Mouse (Mus musculus): ENCODE results near the gene Rnf167. TPM values are rescaled to one million over a fixed set of nuclear protein-coding genes. Genes with fewer than 3 reads are reported as not detected.

Rnf167 gene
- total and polyA plus RNA-seq, 3 experiments, result 50.8 to 65.0 (median 58.7) TPM

DNA sequence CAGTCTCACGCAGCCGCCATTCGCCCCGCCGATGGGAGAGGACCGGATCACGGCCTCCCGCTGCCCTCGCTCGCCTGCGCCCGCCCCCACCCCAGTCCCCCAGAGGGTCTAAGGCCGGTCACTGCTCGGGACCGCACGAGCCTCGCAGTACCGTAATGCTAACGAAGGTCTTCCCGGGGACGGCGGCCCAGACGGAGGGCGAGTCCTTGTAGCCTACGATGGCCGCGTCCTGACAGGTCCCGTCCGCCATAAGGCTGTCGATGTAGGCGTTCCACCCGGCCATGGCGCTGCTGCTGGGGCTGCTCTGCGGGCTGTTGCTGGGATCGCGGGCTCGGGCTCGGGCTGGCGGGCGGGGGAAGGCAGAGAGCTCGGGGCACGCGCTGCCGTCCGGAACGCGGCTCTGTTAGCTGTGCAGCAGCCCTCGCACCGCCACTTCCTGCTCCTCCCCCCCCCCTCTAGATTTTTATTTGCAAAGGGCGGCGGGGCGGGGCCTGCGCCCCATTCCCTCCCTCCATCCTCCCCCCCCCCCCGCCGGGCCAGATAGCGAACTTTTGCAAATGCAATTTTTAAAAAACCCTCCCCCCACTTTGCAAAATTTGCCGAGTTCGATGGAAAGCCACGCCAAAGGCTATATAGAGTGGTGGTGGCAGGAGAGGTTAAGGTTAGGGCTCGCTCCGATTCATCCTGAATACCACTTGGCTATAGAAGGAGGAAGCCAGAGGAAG is 7.3 kb downstream of the Rnf167 start, which contains the start of gene Pfn1:
Pfn1 (minus strand) TSS at position 447 of the 725 bp plus-strand sequence.
- under 1% methylated on average over 56 of the region's 61 CpGs for WGBS
- Histone ChIP-seq H3K27ac (peak within 1 kb of the TSS; percentile 99), H3K9ac (ENCODE audit: low read depth, low read length) (peak within 1 kb of the TSS; percentile 98), H3K4me3 (peak within 1 kb of the TSS; percentile 100), H3K27me3 (ENCODE audit: control insufficient read depth, insufficient read depth, low read length) (no peaks in the 10 kb centered on the region), H3K4me1 (ENCODE audit: control insufficient read depth, insufficient read depth, low read length) (peaks cover 3% of the 10 kb centered on the region; the same call in 1 of the 2 replicates), H3K79me2 (replicated peaks; ENCODE audit: control insufficient read depth, insufficient read depth, low read length) (peaks cover 4% of the 10 kb centered on the region), H3K36me3 (ENCODE audit: control insufficient read depth, insufficient read depth, low read length) (peaks cover 22% of the 10 kb centered on the region)
- intact Hi-C loops (cut with DNase I), result loop anchor here (2.0 kb wide), 1 partner anchor 14 kb away; the partner anchor contains the start of gene Spag7
- peak; percentile 82 to 85 for DNase-seq
- no peak for TF ChIP-seq CTCF (IDR thresholded peaks at IDR 0.05)
- no peak for TF ChIP-seq EP300 (IDR thresholded peaks at IDR 0.05; ENCODE audit: insufficient read depth, low read depth, low read length)
- TF ChIP-seq POLR2A (IDR thresholded peaks at IDR 0.05; ENCODE audit: insufficient read depth, low read depth, low read length), result peak; percentile 86

DNA sequence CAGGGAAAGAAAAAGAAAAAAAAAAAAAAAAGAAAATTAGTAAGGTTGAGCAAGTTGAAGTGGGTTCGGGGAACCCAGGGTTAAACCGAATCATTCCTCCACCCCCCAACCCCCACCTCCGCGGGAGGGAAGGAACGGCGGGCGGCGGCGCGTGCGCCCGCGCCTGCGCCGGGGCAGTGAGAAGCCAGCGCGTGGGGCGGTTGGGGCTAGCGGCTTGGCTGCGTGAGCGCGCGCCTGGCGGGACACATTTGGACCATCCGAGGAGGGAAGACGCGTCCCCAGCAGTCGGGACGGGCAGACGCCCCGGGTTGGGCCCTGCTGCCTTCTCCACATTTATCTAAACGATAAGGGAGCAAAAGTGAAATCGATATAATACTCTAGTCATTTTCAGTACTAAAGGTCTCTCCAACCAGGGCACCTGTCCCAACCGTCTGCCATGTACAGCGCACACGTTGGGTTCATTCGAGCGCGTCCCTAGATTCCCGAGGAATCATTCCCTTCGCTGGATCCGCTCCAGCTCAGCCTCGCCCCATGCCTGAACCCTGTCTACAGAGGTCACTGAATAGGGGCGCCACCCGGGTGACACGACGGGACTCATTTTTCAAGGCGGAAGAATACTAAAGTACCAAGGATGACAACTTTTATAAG is 8.0 kb downstream of the Rnf167 start:
- H3K27ac ChIP-seq, result peak overlapping the region; percentile 99
- 1% methylated on average over 48 of the region's 48 CpGs for WGBS
- H3K9ac ChIP-seq (ENCODE audit: low read depth, low read length), result peak overlapping the region; percentile 77
- peaks cover 19% of the 10 kb centered on the region for H3K36me3 ChIP-seq (ENCODE audit: control insufficient read depth, insufficient read depth, low read length)
- DNase-seq, result peak; percentile 89 to 90
- intact Hi-C loops (cut with DNase I), result loop anchor here (2.0 kb wide), 1 partner anchor 14 kb away; the partner anchor contains the start of gene Spag7
- peaks cover 4% of the 10 kb centered on the region for H3K79me2 ChIP-seq (replicated peaks; ENCODE audit: control insufficient read depth, insufficient read depth, low read length)
- 0 out of 2 replicates have a peak, but pooled peaks have one; percentile 55 for TF ChIP-seq EP300 (IDR thresholded peaks at IDR 0.05; ENCODE audit: insufficient read depth, low read depth, low read length)
- TF ChIP-seq POLR2A (IDR thresholded peaks at IDR 0.05; ENCODE audit: insufficient read depth, low read depth, low read length), result peak; percentile 79
- TF ChIP-seq CTCF (IDR thresholded peaks at IDR 0.05), result no peak
- H3K4me3 ChIP-seq, result peak overlapping the region; percentile 100
- H3K4me1 ChIP-seq (ENCODE audit: control insufficient read depth, insufficient read depth, low read length), result peaks cover 3% of the 10 kb centered on the region; the same call in 1 of the 2 replicates
- H3K27me3 ChIP-seq (ENCODE audit: control insufficient read depth, insufficient read depth, low read length), result no peaks in the 10 kb centered on the region

DNA sequence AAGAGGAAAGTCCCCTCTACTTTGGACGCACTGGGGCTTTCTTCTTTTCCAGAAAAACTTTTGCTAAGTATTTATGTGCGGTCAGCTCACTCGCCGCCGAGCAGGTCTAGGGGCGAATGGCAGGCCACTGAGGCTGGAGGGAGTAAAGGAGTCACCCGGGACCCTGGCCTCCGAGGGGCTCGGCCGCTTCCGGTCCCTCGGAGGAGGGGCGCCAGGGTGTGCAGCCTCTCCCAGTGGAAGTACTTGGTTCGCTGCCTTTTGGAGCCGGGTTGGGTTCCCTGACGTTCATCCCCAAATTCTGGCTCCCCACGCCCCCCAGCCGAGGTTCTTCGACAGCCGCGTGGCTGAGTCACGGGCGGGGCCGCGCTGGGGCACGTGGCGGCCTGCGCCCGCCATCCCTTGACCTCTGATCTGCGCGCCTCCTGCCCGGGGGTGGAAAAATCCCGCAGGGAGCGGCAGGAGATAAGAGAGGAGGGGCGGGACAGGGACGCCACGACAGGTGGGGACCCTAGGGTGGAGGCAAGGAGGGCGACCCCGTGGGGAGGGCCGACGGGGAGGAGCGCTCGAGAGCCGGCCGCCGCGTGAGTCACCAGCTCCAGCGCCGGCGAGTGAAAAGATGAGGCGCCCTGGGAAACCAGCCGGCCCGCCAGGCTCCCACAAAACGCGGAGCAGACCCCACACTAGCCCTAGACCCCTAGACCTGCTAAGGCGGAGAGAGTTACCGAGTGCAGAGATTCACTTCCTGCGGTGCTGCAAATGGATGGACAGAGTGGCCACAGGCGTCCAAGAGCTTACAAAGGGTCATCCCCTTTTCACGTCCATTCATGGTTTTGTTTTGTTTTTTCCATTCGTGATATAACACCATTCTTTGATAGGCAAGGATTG is 8.8 kb downstream of the Rnf167 start:
- peaks cover 17% of the 10 kb centered on the region for H3K36me3 ChIP-seq (ENCODE audit: control insufficient read depth, insufficient read depth, low read length)
- peak overlapping the region; percentile 99 for H3K27ac ChIP-seq
- intact Hi-C loops (cut with DNase I), result loop anchor here (2.0 kb wide), 1 partner anchor 13 kb away; the partner anchor contains the start of gene Spag7
- TF ChIP-seq POLR2A (IDR thresholded peaks at IDR 0.05; ENCODE audit: insufficient read depth, low read depth, low read length), result no peak; the same call in 1 of the 2 replicates
- no peak for TF ChIP-seq CTCF (IDR thresholded peaks at IDR 0.05)
- no peak for TF ChIP-seq EP300 (IDR thresholded peaks at IDR 0.05; ENCODE audit: insufficient read depth, low read depth, low read length)
- H3K4me1 ChIP-seq (ENCODE audit: control insufficient read depth, insufficient read depth, low read length), result peaks cover 3% of the 10 kb centered on the region; the same call in 1 of the 2 replicates
- H3K4me3 ChIP-seq, result peak overlapping the region; percentile 100
- H3K27me3 ChIP-seq (ENCODE audit: control insufficient read depth, insufficient read depth, low read length), result no peaks in the 10 kb centered on the region
- H3K79me2 ChIP-seq (replicated peaks; ENCODE audit: control insufficient read depth, insufficient read depth, low read length), result peaks cover 4% of the 10 kb centered on the region
- WGBS, result 2% methylated on average over 61 of the region's 61 CpGs
- H3K9ac ChIP-seq (ENCODE audit: low read depth, low read length), result peak overlapping the region; percentile 77
- peak; percentile 82 to 83 for DNase-seq

DNA sequence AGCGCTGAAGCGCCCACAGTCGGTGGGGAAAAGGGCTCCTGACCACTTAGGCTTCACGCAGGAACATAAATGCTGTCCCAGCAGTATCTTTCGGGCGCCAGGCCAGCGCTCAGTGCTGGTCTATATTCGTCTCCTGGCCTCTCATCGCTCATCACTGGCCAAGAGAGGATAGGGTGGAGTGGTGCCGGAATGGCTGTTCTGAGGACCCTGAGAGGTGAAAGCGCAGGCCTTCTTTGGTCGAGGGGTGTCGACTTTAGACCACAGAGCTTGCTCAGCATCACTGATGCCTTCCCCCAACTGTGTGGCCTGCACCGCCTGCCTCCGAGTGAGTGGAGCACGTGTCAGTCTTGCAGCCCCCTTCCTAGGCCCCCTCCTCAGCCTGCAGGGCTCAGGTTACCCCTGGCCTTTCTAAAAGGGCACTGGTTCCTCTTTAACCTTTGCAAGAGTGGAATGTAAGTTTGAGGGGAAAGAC is 9.5 kb downstream of the Rnf167 start:
- peaks cover 14% of the 10 kb centered on the region for H3K36me3 ChIP-seq (ENCODE audit: control insufficient read depth, insufficient read depth, low read length)
- peaks cover 4% of the 10 kb centered on the region for H3K79me2 ChIP-seq (replicated peaks; ENCODE audit: control insufficient read depth, insufficient read depth, low read length)
- H3K4me3 ChIP-seq, result peak overlapping the region; percentile 100
- H3K27ac ChIP-seq, result peak overlapping the region; percentile 99
- H3K4me1 ChIP-seq (ENCODE audit: control insufficient read depth, insufficient read depth, low read length), result peaks cover 3% of the 10 kb centered on the region; the same call in 1 of the 2 replicates
- peak; percentile 81 to 86 for DNase-seq
- H3K9ac ChIP-seq (ENCODE audit: low read depth, low read length), result peak overlapping the region; percentile 13
- TF ChIP-seq POLR2A (IDR thresholded peaks at IDR 0.05; ENCODE audit: insufficient read depth, low read depth, low read length) (peak; percentile 62), CTCF (IDR thresholded peaks at IDR 0.05) (no peak), EP300 (IDR thresholded peaks at IDR 0.05; ENCODE audit: insufficient read depth, low read depth, low read length) (no peak)
- WGBS, result 16% methylated on average over 16 of the region's 16 CpGs
- intact Hi-C loops (cut with DNase I), result no loop called here
- H3K27me3 ChIP-seq (ENCODE audit: control insufficient read depth, insufficient read depth, low read length), result no peaks in the 10 kb centered on the region

DNA sequence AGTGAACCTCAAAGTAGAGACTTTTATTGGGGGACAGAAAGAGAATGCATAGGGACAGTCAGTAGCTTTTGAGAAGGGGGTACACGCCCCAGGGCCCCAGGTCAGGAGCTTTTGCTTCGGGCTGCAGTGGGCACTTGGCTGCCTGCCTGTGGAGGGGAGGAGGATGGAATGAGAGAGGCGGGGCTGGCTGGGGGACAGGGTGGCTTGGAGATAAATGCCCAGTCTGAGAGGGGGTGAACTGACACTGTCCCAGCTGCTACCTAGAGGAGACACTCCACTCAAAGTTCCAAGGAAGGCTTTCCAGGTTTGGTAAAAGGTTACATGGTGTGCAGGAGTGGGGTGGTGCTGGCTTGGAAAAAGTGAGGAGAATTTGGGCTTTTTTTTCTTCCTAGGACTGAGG is 9.9 kb downstream of the Rnf167 start, which contains the start of gene Eno3:
Eno3 (plus strand) TSS at position 239 of the 400 bp plus-strand sequence.
- 42% methylated on average over 3 of the region's 3 CpGs for whole genome bisulfite sequencing
- DNase-seq, result peak in 1 of 2 experiments; percentile 51
- peaks cover 1% of the 10 kb centered on the region; the same call in 1 of the 2 replicates for H3K4me1 ChIP-seq (ENCODE audit: control insufficient read depth, insufficient read depth, low read length)
- peak within 1 kb of the TSS; percentile 77 for H3K9ac ChIP-seq (ENCODE audit: low read depth, low read length)
- H3K79me2 ChIP-seq (replicated peaks; ENCODE audit: control insufficient read depth, insufficient read depth, low read length), result peaks cover 4% of the 10 kb centered on the region
- no peaks in the 10 kb centered on the region for H3K27me3 ChIP-seq (ENCODE audit: control insufficient read depth, insufficient read depth, low read length)
- peak within 1 kb of the TSS; percentile 100 for H3K4me3 ChIP-seq
- no peak for TF ChIP-seq CTCF (IDR thresholded peaks at IDR 0.05)
- peak; percentile 65 for TF ChIP-seq POLR2A (IDR thresholded peaks at IDR 0.05; ENCODE audit: insufficient read depth, low read depth, low read length)
- no peak for TF ChIP-seq EP300 (IDR thresholded peaks at IDR 0.05; ENCODE audit: insufficient read depth, low read depth, low read length)
- intact Hi-C loops (cut with DNase I), result no loop called here
- H3K36me3 ChIP-seq (ENCODE audit: control insufficient read depth, insufficient read depth, low read length), result peaks cover 14% of the 10 kb centered on the region
- peak within 1 kb of the TSS; percentile 99 for H3K27ac ChIP-seq
